Mouse (Mus musculus) embryo, embryonic 9.5 days (tissue): ENCODE data around the gene Btbd9.

Experiments used
- DNase-seq: peaks from one replicate; pipeline ENCODE4 v3.0.0-alpha.2; 2017; ENCODE audit errors: extremely low spot score

Btbd9 gene

DNA sequence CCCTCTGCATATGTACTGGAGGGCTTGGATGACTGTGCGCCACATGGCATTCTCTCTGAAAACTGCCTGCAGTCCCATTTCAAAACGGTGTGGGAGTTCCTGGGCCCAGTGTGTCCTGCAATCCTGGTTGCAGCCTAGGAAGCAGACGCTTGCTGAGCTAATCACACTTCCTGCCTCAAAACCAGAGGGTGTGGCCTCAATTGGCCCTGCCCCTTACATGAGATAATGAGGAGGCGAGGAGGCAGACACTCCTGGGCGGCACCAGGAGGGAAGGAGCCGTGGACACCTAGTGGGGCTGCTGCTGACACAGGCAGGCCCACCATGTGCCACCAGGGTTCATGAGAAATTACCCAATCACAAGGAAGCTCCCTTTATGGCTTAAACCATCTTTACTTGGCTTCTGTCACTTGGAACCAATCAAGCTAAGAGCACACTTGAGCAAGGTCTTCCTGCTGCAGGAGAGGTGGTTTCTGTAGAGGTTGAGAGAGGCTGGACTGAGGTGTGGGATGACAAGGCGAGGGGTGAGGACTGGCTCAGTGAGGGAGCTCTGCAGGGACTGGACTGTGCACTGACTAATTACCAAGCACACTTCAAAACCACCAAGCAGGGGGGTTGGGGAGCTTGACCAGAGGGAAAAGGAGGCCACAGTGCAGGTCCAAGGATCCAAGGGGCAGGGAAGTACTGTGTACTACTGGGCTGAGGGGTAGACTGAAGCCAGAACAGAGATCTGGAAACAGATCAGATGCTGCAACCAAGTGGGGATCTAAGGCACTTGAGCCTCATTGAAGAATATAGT lies 295.8 kb downstream of the Btbd9 start:
- peak; percentile 39 for DNase-seq

DNA sequence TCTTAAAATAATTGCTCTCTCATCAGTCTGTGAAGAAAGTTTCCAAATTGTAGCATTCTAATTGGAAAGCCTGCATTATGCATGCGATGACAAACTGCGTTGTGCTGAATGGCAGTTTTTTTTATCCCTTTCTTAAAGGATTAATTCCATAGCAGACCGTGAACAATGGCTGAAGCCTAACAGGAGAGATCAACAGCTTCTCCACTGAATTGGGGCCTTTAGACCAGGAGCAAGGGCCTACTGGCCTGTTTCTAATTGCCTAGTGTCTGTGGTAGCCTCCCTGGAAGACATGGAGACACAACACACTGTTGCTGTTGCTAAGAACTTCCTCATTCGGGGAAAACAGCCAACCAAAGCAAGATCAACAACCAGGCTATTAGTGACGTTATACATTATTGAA lies 296.6 kb downstream of the Btbd9 start:
- DNase-seq = no peak

DNA sequence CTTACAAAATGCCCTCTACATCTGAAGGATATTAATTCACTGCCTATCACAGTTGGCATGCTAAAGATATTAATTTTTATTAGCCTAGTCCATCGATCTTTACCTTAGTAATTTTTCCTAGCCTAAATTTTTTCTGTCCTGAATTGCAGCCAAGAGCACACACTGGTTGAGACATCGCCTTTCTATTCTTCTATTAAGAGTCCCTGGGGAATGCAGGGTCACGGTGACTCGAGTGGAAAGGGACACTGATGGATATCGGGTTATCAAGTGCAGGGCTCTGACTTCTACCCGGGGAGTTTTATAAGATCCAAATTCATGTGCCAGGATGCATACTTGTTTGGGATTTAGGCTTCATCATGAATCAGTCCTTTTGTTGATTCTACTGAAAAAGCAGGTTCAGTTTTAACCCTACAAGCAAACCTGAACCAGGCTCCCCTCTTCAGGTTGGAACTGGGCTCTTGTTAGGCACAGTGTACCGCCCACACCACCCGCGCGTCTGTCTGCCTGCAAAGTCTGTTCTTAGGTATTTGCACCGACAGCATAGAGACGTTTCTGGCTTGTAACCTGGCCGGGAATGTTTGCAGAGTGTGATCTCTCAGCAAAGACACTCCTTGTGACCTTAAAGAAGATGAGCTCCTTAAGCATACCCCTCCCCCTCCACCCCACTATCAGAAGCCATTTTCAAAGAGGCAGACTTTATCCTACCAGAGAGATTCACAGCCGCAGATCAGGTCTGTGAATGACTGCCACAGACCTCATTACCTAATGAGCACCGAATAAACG lies 297.5 kb downstream of the Btbd9 start:
- DNase-seq = no peak

DNA sequence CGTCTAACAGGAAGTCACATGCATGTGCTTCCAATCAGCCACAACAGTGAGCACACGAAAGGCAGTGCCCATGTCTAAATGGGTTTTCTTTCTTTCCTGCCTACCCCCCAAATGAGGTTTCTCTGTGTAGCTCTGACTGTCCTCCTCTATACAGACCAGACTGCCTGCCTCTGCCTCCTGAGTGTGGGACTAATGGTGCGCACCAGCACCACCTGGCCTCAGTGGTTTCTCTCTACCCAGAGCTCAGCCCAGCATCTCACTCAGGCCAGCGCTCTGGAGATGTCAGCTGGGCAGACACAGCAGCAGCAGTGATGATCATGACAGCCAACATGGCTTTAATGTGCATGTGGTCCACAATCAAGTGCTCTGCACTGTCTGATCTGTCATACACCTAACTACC lies 299.8 kb downstream of the Btbd9 start:
- no peak for DNase-seq

DNA sequence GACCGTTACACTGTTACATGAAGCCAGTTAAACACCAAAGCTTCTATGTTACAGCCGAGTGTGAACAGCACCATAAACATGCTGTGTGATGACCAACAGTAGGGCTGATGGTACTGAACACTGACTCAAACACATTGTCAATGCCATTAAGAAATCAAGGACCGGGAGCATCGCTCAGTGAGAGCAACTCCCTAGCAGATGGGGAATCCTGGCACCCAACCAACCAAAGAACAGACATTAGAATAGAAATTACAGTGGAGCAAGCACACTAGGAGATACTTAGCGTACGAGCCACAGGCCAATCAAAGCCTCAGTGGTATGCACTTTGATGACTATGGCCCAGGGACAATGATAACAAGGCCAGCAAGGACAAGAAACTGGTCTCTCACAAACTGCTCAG lies 303.5 kb downstream of the Btbd9 start:
- no peak for DNase-seq

DNA sequence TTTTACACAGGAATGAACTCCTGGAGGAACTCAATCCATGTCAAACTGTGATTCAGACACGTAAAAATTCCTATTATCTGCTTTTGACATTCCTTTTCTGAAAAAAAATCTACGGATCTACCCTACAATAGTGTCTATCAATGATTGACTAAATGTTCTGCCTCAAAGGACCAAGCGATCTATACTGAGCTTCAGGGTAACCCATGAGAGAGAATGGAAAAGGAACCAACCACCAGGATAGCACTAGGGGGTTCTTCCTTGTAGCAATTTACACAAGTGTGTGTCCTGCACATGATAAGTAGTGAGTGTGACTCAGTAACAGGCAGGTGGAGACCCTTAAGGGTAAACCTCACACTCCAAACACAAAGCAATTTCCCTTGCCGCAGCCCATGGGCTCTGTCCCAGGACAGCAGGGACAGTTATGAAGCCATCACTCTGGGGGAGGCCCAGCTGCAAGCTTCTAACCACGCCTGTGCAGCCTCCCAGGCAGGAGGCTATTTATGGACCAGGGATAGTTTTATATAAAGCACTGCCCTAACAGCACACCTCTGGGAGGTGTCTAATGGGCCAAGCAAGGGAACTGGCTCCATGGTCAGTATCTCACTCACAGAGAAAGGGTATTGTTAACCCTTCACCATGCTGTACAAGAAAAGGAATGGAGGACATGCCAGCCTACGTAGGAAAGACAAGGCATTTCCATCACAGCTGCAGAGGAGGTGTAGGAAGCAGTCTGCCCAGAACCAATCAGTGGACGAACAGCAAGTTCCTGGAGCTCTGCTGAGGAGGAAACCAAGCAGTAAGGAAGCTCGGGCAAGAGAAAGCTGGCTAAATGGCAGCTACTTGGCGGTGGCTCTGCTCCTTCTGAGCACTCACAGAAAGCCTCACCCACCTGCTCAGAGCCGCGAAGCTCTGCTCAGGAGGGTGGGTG lies 306.9 kb downstream of the Btbd9 start:
- DNase-seq = no peak

DNA sequence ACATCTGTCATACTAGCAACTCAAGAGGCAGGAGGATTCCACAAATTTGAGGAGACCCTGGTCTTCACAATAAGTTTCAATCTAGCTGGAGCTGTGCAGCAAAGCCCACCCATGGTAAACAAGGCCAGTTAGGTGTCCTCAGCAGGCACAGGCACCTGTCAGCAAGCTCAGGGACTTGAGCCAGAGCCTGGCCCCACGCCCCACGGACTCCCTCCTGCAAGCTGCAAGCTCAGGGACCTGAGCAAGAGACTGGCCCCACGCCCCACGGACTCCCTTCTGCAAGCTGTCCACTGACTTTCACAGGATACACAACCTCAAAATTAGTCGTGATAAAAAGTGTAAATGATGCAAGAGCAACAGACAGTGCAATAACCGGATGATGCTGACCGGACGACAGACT lies 307.8 kb downstream of the Btbd9 start:
- no peak for DNase-seq

DNA sequence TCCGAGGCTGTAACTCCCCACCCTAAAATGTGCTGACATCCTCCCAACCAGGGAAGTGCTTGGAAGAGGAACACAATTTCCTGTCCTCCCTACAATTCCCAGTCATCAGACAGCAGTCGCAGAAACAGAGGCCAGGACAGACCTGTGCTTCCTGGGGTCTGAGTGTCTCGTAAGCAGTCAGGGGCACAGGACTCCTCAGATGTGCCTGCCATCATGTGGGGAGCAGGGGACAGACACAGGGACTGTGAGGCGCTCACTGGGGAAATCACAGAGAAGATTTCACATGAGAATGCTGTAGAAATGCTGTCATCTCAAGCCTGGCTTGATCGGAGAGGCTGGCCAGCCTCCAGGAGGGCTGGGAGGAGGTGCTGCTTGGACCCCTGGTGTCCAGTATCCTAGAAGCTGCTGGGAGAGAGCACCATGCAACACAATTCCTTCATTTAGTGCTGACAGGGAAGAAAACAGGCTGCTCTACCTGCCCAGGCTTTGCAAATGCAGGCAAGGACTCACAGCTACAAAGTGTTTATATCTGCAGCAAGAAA lies 308.8 kb downstream of the Btbd9 start:
- DNase-seq = no peak

DNA sequence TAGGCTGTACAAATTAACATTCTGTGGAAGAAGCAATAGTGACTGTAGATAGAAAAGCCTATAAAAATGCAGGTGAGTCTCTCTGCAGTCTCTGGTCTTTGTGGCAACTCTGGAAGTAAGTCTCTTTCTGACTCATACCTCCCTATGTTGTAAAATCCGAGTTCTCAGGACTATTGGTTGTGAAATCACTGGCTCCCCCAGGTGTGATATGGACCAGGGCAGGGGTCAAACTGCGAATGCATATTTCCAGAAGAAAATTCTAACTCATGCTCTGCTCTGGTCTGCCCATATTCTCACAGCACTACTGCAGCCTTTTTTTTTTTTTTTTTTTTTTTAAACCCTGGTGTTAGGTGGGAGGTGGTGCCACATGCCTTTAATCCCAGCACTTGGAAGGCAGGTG lies 312.8 kb downstream of the Btbd9 start:
- no peak for DNase-seq

DNA sequence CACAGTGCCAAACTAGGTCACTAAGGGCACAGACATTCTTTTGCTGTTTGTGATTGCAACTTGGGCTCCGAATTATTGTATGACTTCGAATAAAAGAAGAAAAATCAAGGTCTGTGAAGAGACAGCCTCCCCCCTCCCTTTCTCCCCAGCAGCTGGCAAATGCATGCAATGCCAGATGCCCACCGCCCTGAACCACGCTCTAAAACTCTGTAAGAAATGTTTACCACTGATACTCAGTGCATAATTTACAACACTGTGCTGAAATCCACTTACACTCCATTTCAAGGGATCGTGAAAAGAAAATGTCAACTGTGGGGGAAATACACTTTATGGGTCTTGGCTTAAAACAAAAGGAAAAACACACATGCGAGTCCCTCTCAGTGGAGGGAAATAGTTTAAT lies 313.3 kb downstream of the Btbd9 start:
- DNase-seq = no peak

DNA sequence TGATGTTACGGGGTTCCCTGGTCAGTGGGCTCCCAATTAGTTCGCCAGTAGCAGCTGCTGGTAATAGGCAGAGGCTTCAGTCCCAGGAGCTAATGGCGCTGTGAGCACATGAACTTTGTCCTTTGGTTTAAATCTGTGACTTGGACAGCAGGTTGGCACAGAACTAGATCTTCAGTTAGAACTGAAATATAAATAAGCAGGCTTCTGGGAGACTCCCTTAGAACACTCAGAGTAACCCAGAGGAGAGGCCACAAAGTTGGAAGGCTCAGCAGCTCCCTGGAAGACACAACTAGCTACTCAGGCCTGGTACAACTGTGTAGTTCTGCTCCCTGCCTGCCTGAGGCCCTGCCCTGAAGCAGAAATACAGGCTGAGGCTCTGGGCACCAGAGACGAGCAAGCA lies 313.8 kb downstream of the Btbd9 start:
- no peak for DNase-seq

DNA sequence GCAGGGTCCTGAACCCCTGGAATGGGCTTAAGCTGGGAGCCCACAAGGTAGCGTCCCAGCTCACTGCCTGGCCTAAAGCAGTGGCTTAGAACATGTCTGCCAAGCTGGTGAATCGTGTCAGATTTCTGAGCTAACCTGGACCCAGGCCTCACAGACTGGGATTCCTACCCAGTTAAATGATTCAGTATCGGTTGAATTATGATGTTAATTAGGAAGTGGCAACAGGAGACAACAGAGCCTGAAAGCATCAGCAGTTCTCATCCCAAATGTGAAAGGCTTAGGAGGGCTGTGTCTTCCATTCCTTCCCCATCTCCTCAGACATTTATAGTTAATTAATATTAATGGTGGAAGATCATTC lies 314.3 kb downstream of the Btbd9 start:
- no peak for DNase-seq

DNA sequence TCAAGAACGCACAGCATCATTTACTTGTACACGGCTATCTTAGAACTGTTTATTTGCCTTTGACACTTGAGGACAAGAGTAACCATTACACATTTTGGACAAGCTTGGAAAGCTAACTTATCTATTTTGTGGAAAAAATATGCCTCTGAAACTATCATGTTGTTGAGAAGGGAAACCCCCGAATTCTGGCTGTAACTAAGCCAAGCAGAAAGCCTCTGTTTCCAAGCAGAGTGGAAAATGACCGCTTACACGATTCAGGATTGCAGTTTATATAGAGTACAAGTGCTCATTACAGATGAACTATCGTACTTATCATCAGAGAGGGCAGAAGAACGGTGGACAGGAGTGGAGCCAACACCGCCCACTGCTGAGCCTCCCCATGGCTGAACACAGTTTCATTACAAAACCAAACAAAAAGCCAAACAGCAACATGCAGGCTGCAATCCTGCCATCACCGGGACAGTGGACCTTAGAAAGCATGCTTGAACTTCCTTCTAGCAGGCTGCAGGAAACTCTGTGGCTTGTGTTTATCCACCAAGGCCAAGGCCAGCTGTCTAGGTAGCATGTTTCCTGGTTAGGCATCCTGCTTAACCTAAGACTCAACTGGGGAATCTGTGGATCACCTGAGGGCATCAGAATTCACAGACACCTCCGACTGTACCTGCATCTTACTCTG lies 314.8 kb downstream of the Btbd9 start:
- no peak for DNase-seq

DNA sequence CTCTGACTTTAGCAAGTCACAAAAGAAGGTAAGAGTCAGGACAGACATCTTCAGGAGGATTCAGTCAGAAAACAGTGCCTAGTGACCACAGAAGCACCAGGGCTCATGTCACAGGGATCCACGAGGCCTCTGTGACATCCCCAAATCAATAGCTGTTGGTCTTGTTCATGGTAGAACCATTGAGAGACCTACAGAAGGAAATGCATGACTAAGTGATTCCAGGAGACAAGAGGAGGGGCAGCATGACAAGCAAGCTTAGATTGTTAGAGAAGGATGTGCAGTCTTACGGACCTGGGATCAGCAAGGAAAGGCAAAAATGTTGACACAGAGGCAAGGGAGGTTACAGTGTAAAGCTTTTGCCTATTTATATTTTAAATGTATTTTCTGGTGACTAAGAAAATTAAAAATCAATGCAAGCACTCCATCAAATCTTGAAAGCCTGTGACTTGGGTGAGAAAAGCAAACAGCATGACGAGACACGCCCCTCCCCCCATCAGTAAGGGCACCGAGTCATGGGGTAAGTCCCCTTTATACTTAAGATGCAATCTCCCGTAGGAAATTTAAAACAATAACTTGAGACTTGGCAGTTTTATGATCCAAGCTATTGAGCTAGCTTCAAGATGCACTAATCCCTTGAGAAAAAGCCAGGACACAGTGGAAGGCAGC lies 315.5 kb downstream of the Btbd9 start:
- no peak for DNase-seq

DNA sequence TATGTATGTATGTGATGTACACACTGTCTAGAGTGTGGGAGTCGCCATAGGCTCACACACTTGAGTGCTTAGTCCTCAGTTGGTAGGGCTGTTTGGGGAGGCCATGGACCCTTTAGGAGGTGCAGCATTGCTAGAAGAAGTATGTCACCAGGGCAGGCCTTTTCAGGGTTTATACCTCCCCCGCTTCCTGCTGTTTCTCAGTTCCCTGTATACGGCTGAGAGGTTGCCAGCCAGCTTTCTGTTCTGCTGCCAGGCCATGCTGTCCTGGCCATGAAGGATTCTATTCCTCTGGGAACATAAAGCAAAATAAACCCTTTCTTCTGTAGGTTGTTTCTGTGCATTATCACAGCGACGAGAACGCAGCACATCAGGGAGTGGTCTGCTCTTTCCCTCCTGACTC lies 316.4 kb downstream of the Btbd9 start:
- no peak for DNase-seq

DNA sequence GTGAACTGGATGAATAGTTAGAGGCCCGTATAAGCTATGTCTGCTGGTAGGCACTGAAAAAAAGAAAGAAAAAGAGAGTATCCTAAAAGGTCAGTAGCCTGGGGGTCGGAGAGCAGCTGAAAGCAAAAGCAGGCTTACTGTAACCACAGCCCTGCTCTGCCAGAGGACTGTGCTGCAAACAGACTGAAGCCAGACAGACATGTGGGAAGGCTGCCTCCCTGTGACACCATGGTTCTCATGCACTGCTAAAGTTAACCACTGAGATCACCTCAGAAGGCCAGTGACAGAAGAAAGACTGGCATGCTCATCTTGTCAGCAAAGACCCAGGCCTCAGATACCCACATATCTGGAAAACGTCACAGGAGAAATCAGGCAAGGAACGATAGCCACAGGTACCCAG lies 317.8 kb downstream of the Btbd9 start:
- DNase-seq = no peak

DNA sequence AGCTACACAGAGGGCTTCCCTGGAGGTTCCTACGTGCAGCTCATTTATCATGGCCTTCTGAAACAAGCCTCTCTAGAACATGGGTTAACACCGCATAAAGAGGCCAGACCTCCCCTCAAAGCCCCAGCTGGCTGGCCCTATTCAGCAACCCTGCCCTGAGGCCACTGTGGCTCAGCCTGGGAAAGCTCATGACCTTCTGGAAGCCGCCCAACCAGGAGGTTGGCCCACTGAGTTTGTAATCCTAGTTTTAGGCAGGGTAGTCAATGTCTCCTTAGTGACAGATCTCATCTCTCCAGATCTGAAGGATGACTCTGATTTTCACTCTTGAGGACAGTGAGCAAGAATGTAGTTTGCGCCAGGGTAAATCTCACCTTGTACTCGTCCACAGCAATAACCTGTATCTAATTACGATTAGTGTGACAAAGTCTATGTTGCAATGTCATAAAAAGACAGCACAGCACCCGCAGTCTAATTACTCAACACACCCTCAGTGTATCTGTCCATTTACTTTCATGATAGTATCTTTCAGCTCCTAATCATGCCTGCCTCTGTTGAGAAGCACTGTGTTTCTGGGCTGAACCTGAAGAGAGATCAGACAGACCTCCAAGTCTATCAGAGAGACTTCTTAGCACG lies 320.2 kb downstream of the Btbd9 start:
- DNase-seq = no peak

DNA sequence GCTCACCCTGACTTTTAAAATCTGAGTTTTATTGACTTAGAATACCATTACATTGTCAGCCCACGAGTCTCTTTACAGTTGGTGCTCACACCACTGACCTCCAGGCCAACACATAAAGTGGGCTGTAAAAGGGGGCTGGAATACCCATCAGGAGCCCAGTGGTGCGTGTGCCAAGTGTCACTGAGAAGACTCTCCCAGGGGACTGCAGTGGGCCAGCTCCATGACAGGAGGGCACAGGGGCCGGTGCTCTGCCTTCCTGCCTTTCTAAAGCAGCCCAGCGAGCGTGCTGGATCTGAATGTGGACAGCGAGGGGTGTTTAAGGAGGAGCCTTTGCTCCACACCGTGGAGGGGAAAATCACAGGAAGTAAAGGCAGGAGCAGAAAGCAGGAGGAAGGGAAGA lies 322.4 kb downstream of the Btbd9 start:
- DNase-seq = no peak

DNA sequence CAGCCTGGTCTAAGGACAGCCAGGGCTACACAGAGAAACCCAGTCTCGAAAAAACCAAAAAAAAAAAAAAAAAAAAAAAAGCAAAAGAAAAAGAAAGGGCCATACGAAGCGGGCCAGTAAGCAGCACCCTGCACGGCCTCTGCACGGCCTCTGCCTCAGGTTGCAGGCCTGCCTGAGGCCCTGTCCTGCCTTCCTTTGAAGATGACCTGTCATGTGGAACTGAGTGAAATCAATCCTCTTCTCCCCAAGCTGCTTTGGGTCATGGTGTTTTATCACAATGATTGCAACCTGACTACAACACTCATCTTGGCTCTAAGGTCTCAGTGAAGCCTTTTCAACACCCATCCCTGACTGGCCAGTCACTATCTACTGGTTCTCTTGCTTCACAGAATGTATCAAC lies 323.3 kb downstream of the Btbd9 start:
- DNase-seq = no peak

DNA sequence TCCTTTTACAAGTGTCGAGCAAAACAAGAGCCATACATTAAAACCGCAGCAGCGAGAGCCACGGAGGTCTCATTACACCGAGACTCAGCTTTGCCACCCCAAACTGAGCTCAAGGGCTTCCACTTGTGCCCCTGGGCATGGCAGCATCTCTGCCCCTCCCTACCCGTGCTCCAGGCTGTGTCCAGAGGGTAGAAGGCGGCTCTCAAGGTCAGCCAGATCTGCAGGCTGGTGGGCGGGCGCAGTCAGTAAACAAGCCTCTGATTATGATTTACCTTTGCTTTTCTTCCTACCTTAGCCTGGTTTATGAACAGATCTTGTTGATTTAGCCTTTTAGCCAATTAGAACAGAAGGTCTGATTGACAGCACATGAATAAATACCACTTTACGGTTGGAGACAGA lies 331.0 kb downstream of the Btbd9 start:
- no peak for DNase-seq
